ENCODE assay signal across 8 mouse cellular contexts in genomic region chr15:85151433-85151918, GRCm38 (mm10). TPM values are rescaled to one million over a fixed set of nuclear protein-coding genes. Genes with fewer than 3 reads are reported as not detected.
DNase-seq lines count a peak whose midpoint lies in the region; ATAC-seq lines count a peak whose summit lies in the region.

No protein-coding gene starts in this region.

- peak; percentile 81 for ATAC-seq in hindbrain, embryonic 16.5 days
- peak; percentile 72 for ATAC-seq in megakaryocyte progenitor cell, adult 5-6 weeks (replicated peaks; ENCODE audit: poor library complexity)
- no peak for ATAC-seq in erythroid progenitor cell, adult 5-6 weeks (replicated peaks; ENCODE audit: low FRiP score, poor library complexity, severe bottlenecking)

- DNase-seq in ZHBTc4 (ENCODE audit: low read depth, low spot score): peak; percentile 81
- DNase-seq in cerebellum, postnatal 14 days: peak; percentile 89 to 92
- DNase-seq in gastrocnemius, adult 18-20 months (ENCODE audit: low spot score): peak; percentile 78
- DNase-seq in left cerebral cortex, adult 18-20 months (ENCODE audit: low spot score in 2 of 2): peak; percentile 79 to 82
- DNase-seq in right cerebral cortex, postnatal 36 days (ENCODE audit: low spot score in 2 of 2): peak; percentile 41 to 51

- H3K4me2 ChIP-seq in hindbrain, embryonic 16.5 days (ENCODE audit: low read length): peak overlapping the region; percentile 11; the same call in 1 of the 2 replicates

- 24% methylated on average over 13 of the region's 13 CpGs for WGBS in hindbrain, embryonic 16.5 days

- no peak overlapping the region for H3K4me3 ChIP-seq in hindbrain, embryonic 16.5 days (ENCODE audit: low read length)

- H3K9ac ChIP-seq in hindbrain, embryonic 16.5 days (ENCODE audit: low read depth, low read length): no peak overlapping the region

- H3K4me1 ChIP-seq in hindbrain, embryonic 16.5 days (ENCODE audit: control insufficient read depth, insufficient read depth, low read depth, low read length): no peaks in the 10 kb centered on the region

- H3K9me3 ChIP-seq in hindbrain, embryonic 16.5 days (ENCODE audit: control insufficient read depth, low read length): no peaks in the 10 kb centered on the region

- no peak overlapping the region for H3K27ac ChIP-seq in hindbrain, embryonic 16.5 days (ENCODE audit: low read depth, low read length)

- no peaks in the 10 kb centered on the region for H3K36me3 ChIP-seq in hindbrain, embryonic 16.5 days (ENCODE audit: control insufficient read depth, insufficient read depth, low read length)

- H3K27me3 ChIP-seq in hindbrain, embryonic 16.5 days (replicated peaks; ENCODE audit: control insufficient read depth, insufficient read depth, low read length): no peaks in the 10 kb centered on the region

RNA-seq across cellular contexts. Expression of gene Ribc2, which starts 19.6 kb away (rescaled TPM):
- not detected for total RNA-seq in gastrocnemius, adult 18-20 months (2021)
- polyA plus RNA-seq in hindbrain, embryonic 16.5 days (2015; fragmentation: Nextera tagmentation; extraction: Ambion mirVana): 0.67 and 0.84 TPM in 2 replicates
- total RNA-seq in left cerebral cortex, adult 18-20 months (2021): not detected
- total RNA-seq in megakaryocyte progenitor cell, adult 5-6 weeks (2015): not detected in 2 replicates
- total RNA-seq in megakaryocyte progenitor cell, adult 5-6 weeks (2017): not detected in 2 replicates
- not detected in 2 replicates for total RNA-seq in erythroid progenitor cell, adult 5-6 weeks (2015; ENCODE audit: low replicate concordance)
- total RNA-seq in erythroid progenitor cell, adult 5-6 weeks (2017; ENCODE audit: low replicate concordance): not detected in 2 replicates

RNA-seq across cellular contexts. Expression of gene Smc1b, which starts 19.7 kb away (rescaled TPM):
- total RNA-seq in gastrocnemius, adult 18-20 months (2021): not detected
- 0.12 and 0.25 TPM in 2 replicates for polyA plus RNA-seq in hindbrain, embryonic 16.5 days (2015; fragmentation: Nextera tagmentation; extraction: Ambion mirVana)
- total RNA-seq in left cerebral cortex, adult 18-20 months (2021): not detected
- not detected in 2 replicates for total RNA-seq in megakaryocyte progenitor cell, adult 5-6 weeks (2015)
- total RNA-seq in megakaryocyte progenitor cell, adult 5-6 weeks (2017): not detected in 2 replicates
- not detected in 2 replicates for total RNA-seq in erythroid progenitor cell, adult 5-6 weeks (2015; ENCODE audit: low replicate concordance)
- not detected in 2 replicates for total RNA-seq in erythroid progenitor cell, adult 5-6 weeks (2017; ENCODE audit: low replicate concordance)

RNA-seq across cellular contexts. Expression of gene Fbln1, which starts 54.3 kb away (rescaled TPM):
- 10 to 100 TPM in 1 of 2 experiments, 1 to 10 TPM in 1; 8.5 to 11.1 TPM for total RNA-seq in gastrocnemius, adult 18-20 months (2021)
- 52.0 and 59.4 TPM in 2 replicates for polyA plus RNA-seq in hindbrain, embryonic 16.5 days (2015; fragmentation: Nextera tagmentation; extraction: Ambion mirVana)
- total RNA-seq in left cerebral cortex, adult 18-20 months (2021): 10 to 100 TPM; 10.8 to 13.8 TPM
- 0.42 and 0.47 TPM in 2 replicates for total RNA-seq in megakaryocyte progenitor cell, adult 5-6 weeks (2015)
- total RNA-seq in megakaryocyte progenitor cell, adult 5-6 weeks (2017): 0.24 and 0.37 TPM in 2 replicates
- not detected in 2 replicates for total RNA-seq in erythroid progenitor cell, adult 5-6 weeks (2015; ENCODE audit: low replicate concordance)
- total RNA-seq in erythroid progenitor cell, adult 5-6 weeks (2017; ENCODE audit: low replicate concordance): not detected in 2 replicates

Comparison
In these comparisons a context has a peak if more than half of its experiments do, and no peak if none do; other contexts are left out.
1. RNA of gene Fbln1, which starts 54.3 kb away (total RNA-seq): 10.8 to 13.8 TPM in left cerebral cortex, adult 18-20 months and 8.5 to 11.1 TPM in gastrocnemius, adult 18-20 months; 0.24 to 0.47 TPM in megakaryocyte progenitor cell, adult 5-6 weeks and not detected in erythroid progenitor cell, adult 5-6 weeks; every median in the first group is over 4 times any median in the second.
2. Peak in every context shown above with its lines, with median percentiles within 50 percentile points of each other: DNase-seq.